Mouse (Mus musculus) forebrain, embryonic 16.5 days (tissue): Measurements from ENCODE around the gene Parn. TPM values are rescaled to one million over a fixed set of nuclear protein-coding genes. Genes with fewer than 3 reads are reported as not detected.

ENCODE experiments used
- polyA plus RNA-seq: library from polyadenylated mRNA; unstranded; fragments of >200 nt; fragmentation: Nextera tagmentation; extraction: Ambion mirVana; gene quantifications from 2 replicates; pipeline ENCODE4 v1.2.1, GENCODE M21; 2015

Gene Parn
- polyA plus RNA-seq, 1 experiment from 2014 or later: 44.2 TPM

Other genes starting within 250 kb of the Parn start
- gene Bfar, start 3.7 kb upstream of the Parn start, polyA plus RNA-seq: 53.3 and 56.9 TPM in 2 replicates
- gene 3110001I22Rik, start 3.8 kb upstream of the Parn start, polyA plus RNA-seq: 8.5 and 8.6 TPM in 2 replicates
- gene Pla2g10, start 62.8 kb upstream of the Parn start, polyA plus RNA-seq: 0.43 TPM in 1 of 2 replicates, not detected in the other
- gene Rrn3, start 112.5 kb upstream of the Parn start, polyA plus RNA-seq: 109 and 118 TPM in 2 replicates
- 208 and 219 TPM in 2 replicates for gene Ntan1, start 150.7 kb upstream of the Parn start, polyA plus RNA-seq
- 72.4 and 73.7 TPM in 2 replicates for gene Pdxdc1, start 235.0 kb upstream of the Parn start, polyA plus RNA-seq
- 21.3 and 23.7 TPM in 2 replicates for gene Mpv17l, start 235.0 kb upstream of the Parn start, polyA plus RNA-seq